Mouse (Mus musculus) v-Abl transformed pro-B cells (cell line): ENCODE data around the gene Hrc.

Experiments used
- in situ Hi-C, 2 experiments: fragments of 400-800 bp; cut with MboI; formaldehyde crosslinking; loops; one replicate each; pipeline ENCODE4 v1.15.1; 2025; ENCODE audit not compliant: unreplicated experiment in 2 of 2

The Hrc gene

GRCm38 (mm10) chr7:45335056-45335455 is at the start of gene Hrc:
Hrc (plus strand) TSS chr7:45335290.
- in situ Hi-C loops, result no loop called here

- in situ Hi-C loops, result no loop called here
Measured at GRCm38 (mm10) chr7:45286486-45286885, 48.6 kb upstream of the Hrc start.

GRCm38 (mm10) chr7:45296626-45297025 is 38.5 kb upstream of the Hrc start:
- in situ Hi-C loops, result loop anchor here in 1 of 2 experiments (5.0 kb wide), 1 partner anchor 214 kb away; no protein-coding TSS in a partner anchor

- in situ Hi-C loops, result loop anchor here in 1 of 2 experiments (5.0 kb wide), 1 partner anchor 215 kb away; no protein-coding TSS in a partner anchor
Measured at GRCm38 (mm10) chr7:45297563-45297962, 37.5 kb upstream of the Hrc start.

- in situ Hi-C loops, result loop anchor here (5.0 to 25.0 kb wide), 6 partner anchors 92 to 263 kb away; partner anchors contain the start of genes Bcat2 (in 1 of the 2) and Hsd17b14 (in 1 of the 2)
Measured at GRCm38 (mm10) chr7:45299752-45300151, 35.3 kb upstream of the Hrc start.

- in situ Hi-C loops, result loop anchor here (5.0 to 25.0 kb wide), 6 partner anchors 93 to 262 kb away; partner anchors contain the start of genes Bcat2 (in 1 of the 2) and Hsd17b14 (in 1 of the 2)
Measured at GRCm38 (mm10) chr7:45300270-45300669, 34.8 kb upstream of the Hrc start.

GRCm38 (mm10) chr7:45302626-45303025 is 32.5 kb upstream of the Hrc start:
- in situ Hi-C loops, result loop anchor here (5.0 to 25.0 kb wide), 6 partner anchors 95 to 260 kb away; partner anchors contain the start of genes Bcat2 (in 1 of the 2) and Hsd17b14 (in 1 of the 2)

GRCm38 (mm10) chr7:45304869-45305268 is 30.2 kb upstream of the Hrc start:
- in situ Hi-C loops, result loop anchor here (5.0 to 25.0 kb wide), 8 partner anchors 92 to 257 kb away; partner anchors contain the start of genes Bcat2 (in 1 of the 2), Hsd17b14 (in 1 of the 2) and Snrnp70 (in 1 of the 2)

- in situ Hi-C loops, result loop anchor here (5.0 to 25.0 kb wide), 3 partner anchors 92 to 257 kb away; partner anchors contain the start of genes Bcat2 (in 1 of the 2), Hsd17b14 (in 1 of the 2) and Snrnp70 (in 1 of the 2)
Measured at GRCm38 (mm10) chr7:45305275-45305674, 29.8 kb upstream of the Hrc start.

- in situ Hi-C loops, result loop anchor here (5.0 to 25.0 kb wide), 3 partner anchors 89 to 254 kb away; partner anchors contain the start of genes Bcat2 (in 1 of the 2), Hsd17b14 (in 1 of the 2) and Snrnp70 (in 1 of the 2)
Measured at GRCm38 (mm10) chr7:45308551-45309240, 26.4 kb upstream of the Hrc start.

- in situ Hi-C loops, result loop anchor here (5.0 to 25.0 kb wide), 3 partner anchors 88 to 253 kb away; partner anchors contain the start of genes Bcat2 (in 1 of the 2), Hsd17b14 (in 1 of the 2) and Snrnp70 (in 1 of the 2)
Measured at GRCm38 (mm10) chr7:45309455-45309854, 25.6 kb upstream of the Hrc start.

GRCm38 (mm10) chr7:45312023-45312422 is 23.1 kb upstream of the Hrc start:
- in situ Hi-C loops, result loop anchor here in 1 of 2 experiments (25.0 kb wide), 1 partner anchor 250 kb away; the partner anchor contains the start of genes Bcat2 and Hsd17b14

- in situ Hi-C loops, result loop anchor here in 1 of 2 experiments (25.0 kb wide), 1 partner anchor 249 kb away; the partner anchor contains the start of genes Bcat2 and Hsd17b14
Measured at GRCm38 (mm10) chr7:45312686-45313453, 22.2 kb upstream of the Hrc start.

- in situ Hi-C loops, result loop anchor here in 1 of 2 experiments (25.0 kb wide), 1 partner anchor 249 kb away; the partner anchor contains the start of genes Bcat2 and Hsd17b14
Measured at GRCm38 (mm10) chr7:45313495-45313894, 21.6 kb upstream of the Hrc start.

- in situ Hi-C loops, result loop anchor here in 1 of 2 experiments (25.0 kb wide), 1 partner anchor 247 kb away; the partner anchor contains the start of genes Bcat2 and Hsd17b14
Measured at GRCm38 (mm10) chr7:45315182-45315701, 19.8 kb upstream of the Hrc start.

GRCm38 (mm10) chr7:45316536-45316935 is 18.6 kb upstream of the Hrc start:
- in situ Hi-C loops, result loop anchor here in 1 of 2 experiments (25.0 kb wide), 1 partner anchor 246 kb away; the partner anchor contains the start of genes Bcat2 and Hsd17b14

- in situ Hi-C loops, result loop anchor here in 1 of 2 experiments (25.0 kb wide), 1 partner anchor 240 kb away; the partner anchor contains the start of genes Bcat2 and Hsd17b14
Measured at GRCm38 (mm10) chr7:45322245-45322644, 12.8 kb upstream of the Hrc start.

GRCm38 (mm10) chr7:45323069-45323468 is 12.0 kb upstream of the Hrc start:
- in situ Hi-C loops, result loop anchor here in 1 of 2 experiments (25.0 kb wide), 1 partner anchor 239 kb away; the partner anchor contains the start of genes Bcat2 and Hsd17b14

GRCm38 (mm10) chr7:45325800-45326199 is 9.3 kb upstream of the Hrc start:
- in situ Hi-C loops, result no loop called here
